Mouse (Mus musculus) hindbrain, postnatal 0 days (tissue): ENCODE results near the gene Ccdc60. TPM values are rescaled to one million over a fixed set of nuclear protein-coding genes. Genes with fewer than 3 reads are reported as not detected.

Experiments used
- ATAC-seq: fragments of 200-750 bp; cut with Nextera tagmentation; 2 replicates; pipeline ENCODE4 v1.8.0; 2017; ENCODE audit warnings: mild to moderate bottlenecking, moderate TSS enrichment, moderate library complexity
- DNase-seq: peaks from one replicate; pipeline ENCODE4 v3.0.0-alpha.2; 2015; ENCODE audit warnings: low spot score
- H3K27ac ChIP-seq: fragments of 300-500 bp; sonication (generic); 2 replicates; pipeline ENCODE4 v1.5.1; 2014; ENCODE audit warnings: mild to moderate bottlenecking
- H3K27me3 ChIP-seq: fragments of 300-500 bp; sonication (generic); 2 replicates; pipeline ENCODE4 v1.6.1; 2014; ENCODE audit warnings: low read length, mixed read lengths; ENCODE audit not compliant: insufficient read depth
- H3K36me3 ChIP-seq: fragments of 300-500 bp; sonication (generic); 2 replicates; pipeline ENCODE4 v1.6.1; 2014; ENCODE audit warnings: low read length, mixed read lengths; ENCODE audit not compliant: insufficient read depth
- H3K4me1 ChIP-seq: fragments of 300-500 bp; sonication (generic); 2 replicates; pipeline ENCODE4 v1.6.1; 2014; ENCODE audit warnings: antibody characterized with exemption, low read length, mixed read lengths; ENCODE audit not compliant: insufficient read depth
- H3K4me2 ChIP-seq: fragments of 300-500 bp; sonication (generic); 2 replicates; pipeline ENCODE4 v1.6.1; 2014; ENCODE audit warnings: low read depth, mild to moderate bottlenecking, low read length, moderate library complexity, mixed read lengths
- H3K4me3 ChIP-seq: fragments of 300-500 bp; sonication (generic); 2 replicates; pipeline ENCODE4 v1.5.1; 2014; ENCODE audit warnings: low read length
- H3K9ac ChIP-seq: fragments of 300-500 bp; sonication (generic); replicated peaks from 2 replicates; pipeline ENCODE4 v1.6.1; 2014; ENCODE audit warnings: mild to moderate bottlenecking, low read length, moderate library complexity, mixed read lengths
- H3K9me3 ChIP-seq: fragments of 300-500 bp; sonication (generic); 2 replicates; pipeline ENCODE4 v1.6.1; 2016; ENCODE audit warnings: low read length, mixed read lengths
- CTCF ChIP-seq: IDR thresholded peaks from 2 replicates; pipeline ENCODE4 v1.5.1; 2016; ENCODE audit warnings: antibody characterized with exemption, control low read depth, low read depth
- WGBS: fragments of 180-500 bp; shearing (Covaris S2); extraction: QIAGEN DNeasy Blood & Tissue Kit; methylation state at CpG from one replicate; pipeline ENCODE4 v1.1.7; 2014; 5-methylcytosine and 5-hydroxymethylcytosine counted together
- polyA plus RNA-seq: library from polyadenylated mRNA; unstranded; fragments of >200 nt; fragmentation: Nextera tagmentation; extraction: Ambion mirVana; gene quantifications from 2 replicates; pipeline ENCODE4 v1.2.1, GENCODE M21; 2015
- total RNA-seq: library from RNA; depleted of rRNA; stranded (reverse); fragments of >200 nt; gene quantifications from 2 replicates; pipeline ENCODE4 v1.2.3, GENCODE M21; 2014

Ccdc60 gene
- total and polyA plus RNA-seq, 2 experiments from 2014 or later = 0.73 to 2.3 TPM

- H3K9ac ChIP-seq = no peak overlapping the region
- no peaks in the 10 kb centered on the region for H3K9me3 ChIP-seq
- H3K36me3 ChIP-seq = no peaks in the 10 kb centered on the region
- H3K27me3 ChIP-seq = no peaks in the 10 kb centered on the region
- TF ChIP-seq CTCF = no peak
- no peak overlapping the region for H3K4me2 ChIP-seq
- 23% methylated on average over 11 of the region's 11 CpGs for WGBS
- H3K4me3 ChIP-seq = no peak overlapping the region
- peak overlapping the region; percentile 56; the same call in 1 of the 2 replicates for H3K27ac ChIP-seq
- peaks cover 3% of the 10 kb centered on the region; the same call in 1 of the 2 replicates for H3K4me1 ChIP-seq
- ATAC-seq (peak; percentile 34; the same call in 1 of the 2 replicates), DNase-seq (peak; percentile 10)
Observed at GRCm38 (mm10) chr5:116209378-116210091, 79.2 kb downstream of the Ccdc60 start.

- no peaks in the 10 kb centered on the region for H3K36me3 ChIP-seq
- no peaks in the 10 kb centered on the region for H3K27me3 ChIP-seq
- peak; percentile 87 for DNase-seq
- ATAC-seq = peak; percentile 87
- no peak overlapping the region for H3K9ac ChIP-seq
- TF ChIP-seq CTCF = no peak
- 8% methylated on average over 16 of the region's 16 CpGs for WGBS
- peak overlapping the region; percentile 56 for H3K27ac ChIP-seq
- no peak overlapping the region for H3K4me2 ChIP-seq
- peaks cover 3% of the 10 kb centered on the region; the same call in 1 of the 2 replicates for H3K4me1 ChIP-seq
- H3K9me3 ChIP-seq = no peaks in the 10 kb centered on the region
- no peak overlapping the region for H3K4me3 ChIP-seq
Observed at GRCm38 (mm10) chr5:116208741-116209368, 79.9 kb downstream of the Ccdc60 start.

GRCm38 (mm10) chr5:116202692-116203091 lies 86.1 kb downstream of the Ccdc60 start:
- Histone ChIP-seq H3K4me2 (no peak overlapping the region), H3K27ac (no peak overlapping the region), H3K27me3 (no peaks in the 10 kb centered on the region), H3K9me3 (no peaks in the 10 kb centered on the region), H3K36me3 (no peaks in the 10 kb centered on the region), H3K4me1 (no peaks in the 10 kb centered on the region), H3K4me3 (no peak overlapping the region), H3K9ac (no peak overlapping the region)
- ATAC-seq (no peak), DNase-seq (no peak)
- no peak for TF ChIP-seq CTCF
- 61% methylated on average over 5 of the region's 5 CpGs for WGBS

GRCm38 (mm10) chr5:116194499-116194898 lies 94.3 kb downstream of the Ccdc60 start:
- TF ChIP-seq CTCF = no peak
- no peak overlapping the region for H3K4me3 ChIP-seq
- H3K4me2 ChIP-seq = no peak overlapping the region
- H3K4me1 ChIP-seq = no peaks in the 10 kb centered on the region; the same call in 1 of the 2 replicates
- H3K36me3 ChIP-seq = no peaks in the 10 kb centered on the region
- ATAC-seq (no peak), DNase-seq (no peak)
- WGBS = 45% methylated on average over 11 of the region's 11 CpGs
- no peaks in the 10 kb centered on the region for H3K9me3 ChIP-seq
- no peak overlapping the region for H3K9ac ChIP-seq
- no peaks in the 10 kb centered on the region for H3K27me3 ChIP-seq
- no peak overlapping the region for H3K27ac ChIP-seq

GRCm38 (mm10) chr5:116192693-116193092 lies 96.1 kb downstream of the Ccdc60 start:
- Histone ChIP-seq H3K27ac (no peak overlapping the region), H3K36me3 (no peaks in the 10 kb centered on the region), H3K9ac (no peak overlapping the region), H3K4me2 (no peak overlapping the region), H3K4me1 (no peaks in the 10 kb centered on the region; the same call in 1 of the 2 replicates), H3K27me3 (no peaks in the 10 kb centered on the region), H3K4me3 (no peak overlapping the region), H3K9me3 (no peaks in the 10 kb centered on the region)
- TF ChIP-seq CTCF = peak; percentile 47
- DNase-seq = no peak
- 75% methylated on average over 9 of the region's 9 CpGs for WGBS
- ATAC-seq = no peak

GRCm38 (mm10) chr5:116191596-116191995 lies 97.2 kb downstream of the Ccdc60 start:
- 46% methylated on average over 3 of the region's 3 CpGs for WGBS
- no peak for ATAC-seq
- Histone ChIP-seq H3K36me3 (no peaks in the 10 kb centered on the region), H3K4me1 (no peaks in the 10 kb centered on the region; the same call in 1 of the 2 replicates), H3K4me3 (no peak overlapping the region), H3K27me3 (no peaks in the 10 kb centered on the region), H3K9ac (no peak overlapping the region), H3K27ac (no peak overlapping the region), H3K9me3 (no peaks in the 10 kb centered on the region), H3K4me2 (no peak overlapping the region)
- no peak for TF ChIP-seq CTCF
- no peak for DNase-seq

GRCm38 (mm10) chr5:116189818-116190217 lies 99.0 kb downstream of the Ccdc60 start:
- no peaks in the 10 kb centered on the region for H3K36me3 ChIP-seq
- WGBS = 51% methylated on average over 6 of the region's 6 CpGs
- ATAC-seq = no peak

More at GRCm38 (mm10) chr5:116189818-116190217, 99.0 kb downstream of the Ccdc60 start:
- TF ChIP-seq CTCF = no peak
- H3K4me3 ChIP-seq = no peak overlapping the region
- H3K4me1 ChIP-seq = no peaks in the 10 kb centered on the region; the same call in 1 of the 2 replicates
- no peak overlapping the region for H3K27ac ChIP-seq
- no peak overlapping the region for H3K9ac ChIP-seq
- H3K4me2 ChIP-seq = no peak overlapping the region
- H3K27me3 ChIP-seq = no peaks in the 10 kb centered on the region
- DNase-seq = no peak
- H3K9me3 ChIP-seq = no peaks in the 10 kb centered on the region
